Mouse (Mus musculus) CH12.LX (cell line): Measurements from ENCODE around the gene Yae1d1. TPM values are rescaled to one million over a fixed set of nuclear protein-coding genes. Genes with fewer than 3 reads are reported as not detected.

Experiments
- DNase-seq: peaks from one replicate; pipeline ENCODE4 v3.0.0-alpha.2; 2013; ENCODE audit errors: extremely low read depth
- H3K27ac ChIP-seq: 2 replicates; pipeline ENCODE4 v1.5.1; 2012; ENCODE audit warnings: low read depth, mild to moderate bottlenecking, control low read depth, moderate library complexity; ENCODE audit not compliant: insufficient read depth
- H3K27me3 ChIP-seq: replicated peaks from 2 replicates; pipeline ENCODE3; 2012; ENCODE audit warnings: inconsistent platforms
- H3K36me3 ChIP-seq, 2 experiments: replicated peaks in 1 of 2; 2 replicates each; pipeline versions ENCODE3 to v1.6.1; 2012; ENCODE audit warnings: inconsistent platforms in 1 of 2, low read length in 1 of 2, mild to moderate bottlenecking in 1 of 2, mixed read lengths in 1 of 2, moderate library complexity in 1 of 2; ENCODE audit not compliant: control insufficient read depth in 1 of 2, insufficient read depth in 1 of 2
- H3K4me1 ChIP-seq, 2 experiments: 2 replicates each; pipeline ENCODE4 v1.6.1; 2012; ENCODE audit warnings: inconsistent platforms in 1 of 2, moderate library complexity in 1 of 2; ENCODE audit not compliant: insufficient read depth in 2 of 2, control insufficient read depth in 1 of 2
- H3K4me2 ChIP-seq: 2 replicates; pipeline ENCODE4 v1.6.1; 2012; ENCODE audit warnings: low read depth, mild to moderate bottlenecking, control low read depth; ENCODE audit not compliant: poor library complexity, insufficient read depth, severe bottlenecking
- H3K4me3 ChIP-seq, 3 experiments: fragments of 150-350 bp in 1 of 3; sonication (generic) in 1 of 3; replicated peaks in 1 of 3; 2 replicates each; pipeline versions ENCODE3 to v1.5.1; 2011 to 2012; ENCODE audit warnings: low read depth in 2 of 3, low read length in 2 of 3, mild to moderate bottlenecking in 2 of 3, moderate library complexity in 2 of 3, control low read depth in 1 of 3, improper control_type of control experiment in 1 of 3, inconsistent platforms in 1 of 3, mixed read lengths in 1 of 3; ENCODE audit not compliant: poor library complexity in 1 of 3
- H3K79me2 ChIP-seq: replicated peaks from 2 replicates; pipeline ENCODE4 v1.6.1; 2012; ENCODE audit warnings: mild to moderate bottlenecking, moderate library complexity; ENCODE audit not compliant: control insufficient read depth, poor library complexity, insufficient read depth, severe bottlenecking; ENCODE audit errors: extremely low read depth
- H3K9ac ChIP-seq: 2 replicates; pipeline ENCODE4 v1.6.1; 2012; ENCODE audit warnings: low read depth, mild to moderate bottlenecking, control low read depth, moderate library complexity; ENCODE audit not compliant: insufficient read depth
- H3K9me3 ChIP-seq: replicated peaks from 2 replicates; pipeline ENCODE3; 2012; ENCODE audit warnings: low read length, inconsistent platforms, mixed read lengths
- BHLHE40 ChIP-seq: IDR thresholded peaks from 2 replicates; pipeline ENCODE4 v1.6.1; 2011; ENCODE audit warnings: mild to moderate bottlenecking, low read depth, low read length, improper control_type of control experiment
- CHD1 ChIP-seq: IDR thresholded peaks from 2 replicates; pipeline ENCODE4 v1.6.1; 2012; ENCODE audit warnings: low read depth, low read length, improper control_type of control experiment, inconsistent platforms
- CHD2 ChIP-seq: IDR thresholded peaks from 2 replicates; pipeline ENCODE4 v1.6.1; 2011; ENCODE audit warnings: low read length, improper control_type of control experiment
- CTCF ChIP-seq, 2 experiments: IDR thresholded peaks in 1 of 2; conservative IDR thresholded peaks in 1 of 2; 2 replicates each; pipeline ENCODE4 v1.5.1; 2011 to 2012; ENCODE audit warnings: low read depth in 2 of 2, low read length in 2 of 2, improper control_type of control experiment in 1 of 2, inconsistent platforms in 1 of 2, mild to moderate bottlenecking in 1 of 2, moderate library complexity in 1 of 2
- E2F4 ChIP-seq: IDR thresholded peaks from 2 replicates; pipeline ENCODE4 v1.6.1; 2011; ENCODE audit warnings: low read depth, low read length, improper control_type of control experiment; ENCODE audit not compliant: insufficient replicate concordance
- ELF1 ChIP-seq: IDR thresholded peaks from 2 replicates; pipeline ENCODE4 v1.6.1; 2014; ENCODE audit warnings: low read depth, mild to moderate bottlenecking, inconsistent platforms, low read length, improper control_type of control experiment
- EP300 ChIP-seq: IDR thresholded peaks from 2 replicates; pipeline ENCODE4 v1.6.1; 2011; ENCODE audit warnings: low read length, improper control_type of control experiment
- ETS1 ChIP-seq: conservative IDR thresholded peaks from 2 replicates; pipeline ENCODE4 v1.6.1; 2012; ENCODE audit warnings: low read depth, mild to moderate bottlenecking, inconsistent platforms, low read length, improper control_type of control experiment, moderate library complexity
- GABPA ChIP-seq: IDR thresholded peaks from 2 replicates; pipeline ENCODE4 v1.6.1; 2012; ENCODE audit warnings: low read depth, low read length, improper control_type of control experiment, inconsistent platforms; ENCODE audit not compliant: insufficient replicate concordance
- IRF4 ChIP-seq: IDR thresholded peaks from 2 replicates; pipeline ENCODE4 v1.6.1; 2014; ENCODE audit warnings: low read depth, mild to moderate bottlenecking, inconsistent platforms, low read length, improper control_type of control experiment
- JUN ChIP-seq: IDR thresholded peaks from 2 replicates; pipeline ENCODE4 v1.6.1; 2011; ENCODE audit warnings: low read depth, mild to moderate bottlenecking, low read length, improper control_type of control experiment, moderate library complexity; ENCODE audit not compliant: insufficient read depth
- JUND ChIP-seq: conservative IDR thresholded peaks from 2 replicates; pipeline ENCODE4 v1.6.1; 2011; ENCODE audit warnings: low read depth, low read length, improper control_type of control experiment
- KAT2A ChIP-seq: IDR thresholded peaks from 2 replicates; pipeline ENCODE4 v1.6.1; 2012; ENCODE audit warnings: low read length, improper control_type of control experiment, inconsistent platforms; ENCODE audit not compliant: insufficient replicate concordance
- MAFK ChIP-seq: IDR thresholded peaks from 2 replicates; pipeline ENCODE4 v1.6.1; 2011; ENCODE audit warnings: low read length, improper control_type of control experiment; ENCODE audit not compliant: insufficient replicate concordance
- MAX ChIP-seq: IDR thresholded peaks from 2 replicates; pipeline ENCODE4 v1.6.1; 2011; ENCODE audit warnings: low read length, improper control_type of control experiment
- MAZ ChIP-seq: IDR thresholded peaks from 2 replicates; pipeline ENCODE4 v1.6.1; 2012; ENCODE audit warnings: low read depth, mild to moderate bottlenecking, inconsistent platforms, low read length, improper control_type of control experiment, moderate library complexity
- MEF2A ChIP-seq: IDR thresholded peaks from 2 replicates; pipeline ENCODE4 v1.6.1; 2014; ENCODE audit warnings: low read depth, mild to moderate bottlenecking, inconsistent platforms, low read length, improper control_type of control experiment, borderline replicate concordance
- MXI1 ChIP-seq: IDR thresholded peaks from 2 replicates; pipeline ENCODE4 v1.6.1; 2011; ENCODE audit warnings: mild to moderate bottlenecking, low read depth, low read length, improper control_type of control experiment
- MYC ChIP-seq: IDR thresholded peaks from 2 replicates; pipeline ENCODE4 v1.6.1; 2011; ENCODE audit warnings: low read depth, mild to moderate bottlenecking, improper control_type of control experiment, low read length
- NELFE ChIP-seq: IDR thresholded peaks from 2 replicates; pipeline ENCODE4 v1.6.1; 2011; ENCODE audit warnings: low read depth, low read length, improper control_type of control experiment
- NRF1 ChIP-seq: IDR thresholded peaks from 2 replicates; pipeline ENCODE4 v1.6.1; 2014; ENCODE audit warnings: low read depth, mild to moderate bottlenecking, inconsistent platforms, low read length, improper control_type of control experiment, moderate library complexity
- PAX5 ChIP-seq: IDR thresholded peaks from 2 replicates; pipeline ENCODE4 v1.6.1; 2012; ENCODE audit warnings: low read length, inconsistent platforms, mixed read lengths
- POLR2A ChIP-seq: IDR thresholded peaks from 2 replicates; pipeline ENCODE4 v1.6.1; 2011; ENCODE audit warnings: low read depth, mild to moderate bottlenecking, improper control_type of control experiment, low read length
- POLR2AphosphoS2 ChIP-seq: IDR thresholded peaks from 2 replicates; pipeline ENCODE4 v1.6.1; 2011; ENCODE audit warnings: low read depth, low read length, improper control_type of control experiment
- RAD21 ChIP-seq: IDR thresholded peaks from 2 replicates; pipeline ENCODE4 v1.6.1; 2011; ENCODE audit warnings: low read depth, mild to moderate bottlenecking, low read length, improper control_type of control experiment, moderate library complexity
- RCOR1 ChIP-seq: conservative IDR thresholded peaks from 2 replicates; pipeline ENCODE4 v1.6.1; 2012; ENCODE audit warnings: low read depth, mild to moderate bottlenecking, inconsistent platforms, low read length, improper control_type of control experiment
- SIN3A ChIP-seq: IDR thresholded peaks from 2 replicates; pipeline ENCODE4 v1.6.1; 2012; ENCODE audit warnings: low read length, improper control_type of control experiment, inconsistent platforms
- SMC3 ChIP-seq: IDR thresholded peaks from 2 replicates; pipeline ENCODE4 v1.6.1; 2011; ENCODE audit warnings: low read depth, low read length, improper control_type of control experiment
- TBP ChIP-seq: conservative IDR thresholded peaks from 2 replicates; pipeline ENCODE4 v1.6.1; 2011; ENCODE audit warnings: low read depth, low read length, improper control_type of control experiment
- TCF12 ChIP-seq: IDR thresholded peaks from 2 replicates; pipeline ENCODE4 v1.6.1; 2014; ENCODE audit warnings: low read depth, mild to moderate bottlenecking, inconsistent platforms, low read length, improper control_type of control experiment
- UBTF ChIP-seq: IDR thresholded peaks from 2 replicates; pipeline ENCODE4 v1.6.1; 2012; ENCODE audit warnings: low read depth, mild to moderate bottlenecking, inconsistent platforms, low read length, improper control_type of control experiment, moderate library complexity
- USF1 ChIP-seq: IDR thresholded peaks from 2 replicates; pipeline ENCODE4 v1.6.1; 2014; ENCODE audit warnings: low read depth, mild to moderate bottlenecking, inconsistent platforms, low read length, improper control_type of control experiment
- USF2 ChIP-seq: conservative IDR thresholded peaks from 2 replicates; pipeline ENCODE4 v1.6.1; 2011; ENCODE audit warnings: low read depth, low read length, improper control_type of control experiment
- ZC3H11A ChIP-seq: IDR thresholded peaks from 2 replicates; pipeline ENCODE4 v1.6.1; 2012; ENCODE audit warnings: low read depth, mild to moderate bottlenecking, inconsistent platforms, low read length, improper control_type of control experiment
- ZKSCAN1 ChIP-seq: IDR thresholded peaks from 2 replicates; pipeline ENCODE4 v1.6.1; 2012; ENCODE audit warnings: low read depth, inconsistent platforms, low read length, improper control_type of control experiment, borderline replicate concordance
- ZMIZ1 ChIP-seq: IDR thresholded peaks from 2 replicates; pipeline ENCODE4 v1.6.1; 2012; ENCODE audit warnings: low read depth, mild to moderate bottlenecking, inconsistent platforms, low read length, improper control_type of control experiment
- ZNF384 ChIP-seq: IDR thresholded peaks from 2 replicates; pipeline ENCODE4 v1.6.1; 2012; ENCODE audit warnings: low read depth, low read length, improper control_type of control experiment, inconsistent platforms
- dilution Hi-C: fragments of 300-500 bp; cut with MboI; formaldehyde crosslinking; loops from 2 replicates; pipeline ENCODE4 v1.14.3; 2020; ENCODE audit warnings: low sequenced_read_pairs; ENCODE audit not compliant: extremely low pct_unique_long_range_greater_than_20kb, extremely low pct_ligation_motif_present
- in situ Hi-C: fragments of 300-500 bp; cut with MboI; formaldehyde crosslinking; loops from 3 replicates; pipeline ENCODE4 v1.14.3; 2019; ENCODE audit warnings: low sequenced_read_pairs, low pct_ligation_motif_present, low pct_unique_long_range_greater_than_20kb, mixed read lengths
- polyA plus RNA-seq: library from polyadenylated mRNA; unstranded; fragments of >175 nt; gene quantifications from 2 replicates; pipeline ENCODE4 v1.2.1, GENCODE M21; 2012; ENCODE audit warnings: low read depth; ENCODE audit not compliant: insufficient read length
- total RNA-seq, 2 experiments: library from RNA; depleted of rRNA; stranded (reverse); fragments of 300-350 nt in 1 of 2; fragments of >200 nt in 1 of 2; gene quantifications; 2 replicates each; pipeline ENCODE4 v1.2.3; 2012 to 2014

The Yae1d1 gene
- total RNA-seq (2012; rRNA removed) (26.0 and 32.9 TPM in 2 replicates), total RNA-seq (2014; rRNA removed) (54.3 and 63.0 TPM in 2 replicates), polyA plus RNA-seq (18.7 and 21.1 TPM in 2 replicates)

GRCm38 (mm10) chr13:17992697-17993514 is at the start of gene Yae1d1:
Gene Yae1d1, minus strand, starts transcription at chr13:17993349.
- H3K79me2 ChIP-seq, result peaks cover 9% of the 10 kb centered on the region
- H3K36me3 ChIP-seq, result peaks cover 4 to 11% of the 10 kb centered on the region in 2 experiments
- H3K27ac ChIP-seq, result no peak within 1 kb of the TSS
- peak within 1 kb of the TSS; percentile 97 for H3K9ac ChIP-seq
- in situ Hi-C loops, result loop anchor here (10.0 to 25.0 kb wide), 2 partner anchors 48 to 256 kb away; partner anchors contain the start of gene Rala
- peak within 1 kb of the TSS; percentile 94 to 100 (median 95) for H3K4me3 ChIP-seq
- H3K4me1 ChIP-seq, result peaks cover 2 to 14% of the 10 kb centered on the region in 2 experiments; a peak in 2 of 4 replicates
- no peaks in the 10 kb centered on the region for H3K9me3 ChIP-seq
- H3K4me2 ChIP-seq, result peak within 1 kb of the TSS; percentile 93
- H3K27me3 ChIP-seq, result no peaks in the 10 kb centered on the region
- peak; percentile 88 for DNase-seq
- dilution Hi-C loops, result no loop called here
- no peak for TF ChIP-seq MAFK
- peak; percentile 68; the same call in 1 of the 2 replicates for TF ChIP-seq RCOR1
- TF ChIP-seq ETS1, result peak; percentile 26; the same call in 1 of the 2 replicates
- TF ChIP-seq MAZ, result peak; percentile 55; the same call in 1 of the 2 replicates
- TF ChIP-seq ZKSCAN1, result no peak
- peak; percentile 72 for TF ChIP-seq IRF4
- no peak; the same call in 1 of the 2 replicates for TF ChIP-seq USF1
- peak; percentile 97 for TF ChIP-seq MXI1
- peak; percentile 81 for TF ChIP-seq MAX
- TF ChIP-seq SIN3A, result peak; percentile 95
- TF ChIP-seq POLR2A, result peak; percentile 91
- no peak for TF ChIP-seq PAX5
- peak in 1 of 2 experiments; percentile 58; a peak in 2 of 4 replicates for TF ChIP-seq CTCF (conservative IDR thresholded peaks at IDR 0.05 in 1 of 2, IDR thresholded peaks at IDR 0.05 in 1 of 2; ENCODE audit: low read depth in 2 of 2, low read length in 2 of 2)
- TF ChIP-seq POLR2AphosphoS2, result peak; percentile 72; the same call in 1 of the 2 replicates
- TF ChIP-seq MEF2A, result 0 out of 2 replicates have a peak, but pooled peaks have one; percentile 31
- TF ChIP-seq EP300, result no peak
- TF ChIP-seq NRF1, result 0 out of 2 replicates have a peak, but pooled peaks have one; percentile 25
- TF ChIP-seq MYC, result peak; percentile 91
- peak; percentile 86 for TF ChIP-seq ZMIZ1
- peak; percentile 96 for TF ChIP-seq NELFE
- TF ChIP-seq CHD1, result no peak
- TF ChIP-seq TBP, result peak; percentile 52; the same call in 1 of the 2 replicates
- TF ChIP-seq CHD2, result peak; percentile 90
- no peak for TF ChIP-seq JUN
- TF ChIP-seq RAD21, result no peak
- peak; percentile 84 for TF ChIP-seq ELF1
- peak; percentile 88 for TF ChIP-seq TCF12
- peak; percentile 72 for TF ChIP-seq GABPA
- peak; percentile 90 for TF ChIP-seq UBTF
- peak; percentile 39; the same call in 1 of the 2 replicates for TF ChIP-seq BHLHE40
- no peak for TF ChIP-seq JUND
- peak; percentile 91; the same call in 1 of the 2 replicates for TF ChIP-seq KAT2A
- no peak for TF ChIP-seq ZNF384
- TF ChIP-seq SMC3, result no peak; the same call in 1 of the 2 replicates
- TF ChIP-seq USF2, result no peak
- TF ChIP-seq E2F4, result no peak
- no peak for TF ChIP-seq ZC3H11A
